Mouse (Mus musculus) intestine, embryonic 16.5 days (tissue): ENCODE data around the gene Olfr536. TPM values are rescaled to one million over a fixed set of nuclear protein-coding genes. Genes with fewer than 3 reads are reported as not detected.
"Not testable (repeated sequence)": the region's sequence is repeated elsewhere in the genome, so short reads cannot be mapped to it uniquely, and the experiment has no call there.

Experiments
- ATAC-seq: fragments of 200-750 bp; cut with Nextera tagmentation; 2 replicates; pipeline ENCODE4 v1.8.0; 2017; ENCODE audit warnings: moderate TSS enrichment, moderate library complexity
- H3K27ac ChIP-seq: fragments of 300-500 bp; sonication (generic); 2 replicates; pipeline ENCODE4 v1.5.1; 2014; ENCODE audit warnings: mild to moderate bottlenecking, low read length
- H3K27me3 ChIP-seq: fragments of 300-500 bp; sonication (generic); replicated peaks from 2 replicates; pipeline ENCODE4 v1.6.1; 2014; ENCODE audit warnings: low read length, control low read depth, mixed read lengths; ENCODE audit not compliant: control insufficient read depth, insufficient read depth
- H3K36me3 ChIP-seq: fragments of 300-500 bp; sonication (generic); 2 replicates; pipeline ENCODE4 v1.6.1; 2014; ENCODE audit warnings: low read length, control low read depth; ENCODE audit not compliant: control insufficient read depth, insufficient read depth
- H3K4me1 ChIP-seq: fragments of 300-500 bp; sonication (generic); 2 replicates; pipeline ENCODE4 v1.6.1; 2014; ENCODE audit warnings: low read length, control low read depth, mixed read lengths; ENCODE audit not compliant: control insufficient read depth, insufficient read depth
- H3K4me2 ChIP-seq: fragments of 300-500 bp; sonication (generic); 2 replicates; pipeline ENCODE4 v1.6.1; 2014; ENCODE audit warnings: low read depth, low read length, control low read depth
- H3K4me3 ChIP-seq: fragments of 300-500 bp; sonication (generic); 2 replicates; pipeline ENCODE4 v1.5.1; 2014; ENCODE audit warnings: mild to moderate bottlenecking, low read length
- H3K9ac ChIP-seq: fragments of 300-500 bp; sonication (generic); 2 replicates; pipeline ENCODE4 v1.6.1; 2014; ENCODE audit warnings: low read depth, low read length
- H3K9me3 ChIP-seq: fragments of 300-500 bp; sonication (generic); 2 replicates; pipeline ENCODE4 v1.6.1; 2016; ENCODE audit warnings: low read length, control low read depth; ENCODE audit not compliant: control insufficient read depth
- WGBS: fragments of 180-500 bp; shearing (Covaris S2); extraction: QIAGEN DNeasy Blood & Tissue Kit; methylation state at CpG from one replicate; pipeline ENCODE4 v1.1.7; 2014; 5-methylcytosine and 5-hydroxymethylcytosine counted together
- polyA plus RNA-seq: library from polyadenylated mRNA; unstranded; fragments of >200 nt; fragmentation: Nextera tagmentation; extraction: Ambion mirVana; gene quantifications from 2 replicates; pipeline ENCODE4 v1.2.1, GENCODE M21; 2015

The Olfr536 gene
- polyA plus RNA-seq = not detected in 2 replicates

DNA sequence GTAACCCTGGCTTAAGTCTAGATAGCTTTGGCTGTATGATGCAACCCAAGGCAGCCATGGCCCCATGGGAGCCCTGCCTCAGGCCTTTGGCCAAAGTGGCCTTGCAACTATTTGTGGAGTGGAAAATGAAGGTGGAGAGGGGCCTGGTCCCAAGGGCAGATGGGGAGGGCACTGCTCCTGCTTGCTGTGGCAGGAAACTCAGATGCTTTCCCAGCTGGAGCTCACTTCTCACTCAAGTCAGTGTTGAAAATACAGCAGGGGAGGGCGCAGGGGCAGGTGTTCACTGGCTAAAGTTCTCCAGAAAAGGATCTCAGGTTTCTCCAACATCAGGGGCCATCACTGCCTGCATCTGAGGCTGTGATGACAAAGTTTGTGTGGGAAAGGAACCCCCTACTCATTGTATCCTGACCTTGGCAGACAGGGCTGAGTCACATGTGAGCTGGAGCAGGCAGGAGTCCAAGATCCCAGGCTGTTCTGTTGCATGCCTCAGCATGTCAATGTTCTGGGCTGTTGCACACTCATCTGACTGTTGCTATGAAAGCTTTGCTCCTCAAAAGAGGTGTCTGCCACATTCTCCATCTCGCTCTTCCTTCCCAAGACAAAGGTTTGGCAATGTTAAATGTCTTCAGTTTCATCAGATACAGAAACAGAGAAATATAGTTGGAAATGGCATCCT is at the start of gene Olfr536:
Gene Olfr536 (minus strand): TSS at position 51 of the 676 bp plus-strand sequence.
- not testable (repeated sequence) for H3K4me3 ChIP-seq
- 70% methylated on average over 1 of the region's 2 CpGs for WGBS

DNA sequence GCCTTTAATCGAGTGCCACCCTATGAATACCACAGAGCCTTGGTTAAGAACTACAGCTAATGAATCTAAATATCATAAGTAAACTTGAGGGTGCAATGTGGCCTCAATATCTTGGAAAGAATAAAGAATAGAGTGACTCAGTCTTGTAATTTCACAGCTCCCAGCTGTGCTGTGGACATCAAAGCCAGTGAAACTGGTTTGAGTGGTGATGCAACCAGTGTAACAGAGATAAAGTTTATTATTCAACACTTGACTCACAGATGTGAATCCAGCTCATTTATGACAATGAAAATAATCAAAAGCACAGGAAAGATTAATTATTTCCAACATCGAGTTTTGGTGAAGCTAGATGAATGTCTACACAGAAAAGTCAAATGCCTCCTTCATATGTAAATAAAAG is 32.5 kb upstream of the Olfr536 start:
- Histone ChIP-seq H3K27me3 (no peaks in the 10 kb centered on the region), H3K4me1 (no peaks in the 10 kb centered on the region), H3K4me2 (no peak overlapping the region), H3K4me3 (no peak overlapping the region), H3K9ac (no peak overlapping the region), H3K9me3 (no peaks in the 10 kb centered on the region), H3K27ac (no peak overlapping the region), H3K36me3 (no peaks in the 10 kb centered on the region)
- 73% methylated on average over 2 of the region's 2 CpGs for WGBS
- ATAC-seq = no peak

More for the DNA sequence above, at the start of gene Olfr536:
- H3K4me1 ChIP-seq, H3K9ac ChIP-seq, H3K27ac ChIP-seq, H3K4me2 ChIP-seq, ATAC-seq, H3K9me3 ChIP-seq, H3K36me3 ChIP-seq, H3K27me3 ChIP-seq: not testable (repeated sequence)

DNA sequence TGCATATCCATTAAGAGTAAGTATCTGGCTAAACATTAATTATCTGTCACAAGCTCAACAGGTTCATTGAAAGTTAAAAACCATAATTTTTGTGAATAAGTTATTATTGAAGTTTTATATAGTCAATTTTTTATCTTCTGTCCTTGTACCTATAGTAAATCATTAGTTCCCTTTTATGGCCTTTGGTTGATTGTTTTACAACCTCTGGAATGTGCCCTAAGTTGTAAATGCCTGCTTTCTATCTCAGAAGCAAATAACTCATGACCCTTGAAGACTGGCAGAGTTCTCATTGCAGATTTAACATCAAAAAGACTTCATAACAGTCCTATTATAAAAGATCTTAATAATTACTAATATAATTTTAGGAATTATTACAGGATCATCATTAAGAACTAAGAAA is 12.5 kb downstream of the Olfr536 start:
- Histone ChIP-seq H3K9ac (no peak overlapping the region), H3K4me3 (no peak overlapping the region), H3K4me2 (no peak overlapping the region), H3K4me1 (0 out of 2 replicates have a peak, but pooled peaks cover 2% of the 10 kb centered on the region), H3K9me3 (no peaks in the 10 kb centered on the region), H3K36me3 (no peaks in the 10 kb centered on the region), H3K27ac (no peak overlapping the region), H3K27me3 (no peaks in the 10 kb centered on the region)
- ATAC-seq = peak; percentile 92

DNA sequence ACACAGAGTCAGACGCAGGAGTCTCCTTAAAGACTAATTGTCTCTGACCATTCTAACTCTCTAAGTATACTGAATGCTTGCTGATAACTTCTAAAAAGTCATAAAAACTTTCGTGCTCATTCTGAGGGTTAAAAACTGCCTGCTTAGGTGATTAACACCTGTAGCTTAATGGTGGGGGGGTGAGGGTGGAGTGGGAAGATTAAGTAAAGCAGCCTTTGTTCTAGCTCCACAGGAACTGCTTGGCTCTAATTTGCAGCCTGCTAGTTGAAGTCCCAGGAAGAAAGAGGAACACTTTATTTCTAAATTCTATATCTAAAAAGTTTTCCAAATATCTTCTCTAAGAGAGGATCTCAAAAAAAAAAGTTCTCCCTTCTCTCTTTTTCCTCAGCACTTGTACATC is 13.0 kb downstream of the Olfr536 start:
- WGBS = 13% methylated on average over 2 of the region's 2 CpGs
- peak; percentile 74 for ATAC-seq
- no peaks in the 10 kb centered on the region for H3K27me3 ChIP-seq

DNA sequence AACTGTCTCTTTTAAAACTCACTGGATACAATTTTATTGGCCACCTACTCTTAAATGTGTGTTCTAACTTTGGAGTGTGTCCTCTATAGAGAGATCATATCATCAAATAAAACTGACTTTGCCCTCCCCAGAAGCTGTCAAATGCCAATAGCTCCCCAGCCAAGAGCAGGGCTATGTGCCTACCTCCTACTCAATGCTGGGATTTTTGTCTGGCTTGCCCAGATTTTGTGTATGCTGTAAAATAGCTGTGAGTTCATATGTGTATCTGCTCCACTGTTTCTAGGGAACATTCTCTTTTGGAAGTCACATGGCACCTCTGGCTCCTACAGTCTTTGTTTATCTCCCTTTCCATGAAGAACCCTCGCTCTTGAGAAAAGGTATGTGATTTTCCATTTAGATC is 18.2 kb downstream of the Olfr536 start:
- Histone ChIP-seq H3K9me3 (no peaks in the 10 kb centered on the region), H3K27me3 (no peaks in the 10 kb centered on the region), H3K36me3 (no peaks in the 10 kb centered on the region), H3K4me1 (no peaks in the 10 kb centered on the region), H3K4me2 (no peak overlapping the region), H3K9ac (no peak overlapping the region), H3K27ac (no peak overlapping the region), H3K4me3 (no peak overlapping the region)
- ATAC-seq = no peak
- 82% methylated on average over 1 of the region's 1 CpGs for WGBS

More for the DNA sequence above, 13.0 kb downstream of the Olfr536 start:
- no peak overlapping the region for H3K4me2 ChIP-seq
- no peak overlapping the region for H3K4me3 ChIP-seq
- 0 out of 2 replicates have a peak, but pooled peaks cover 2% of the 10 kb centered on the region for H3K4me1 ChIP-seq
- no peak overlapping the region for H3K9ac ChIP-seq
- no peak overlapping the region for H3K27ac ChIP-seq
- H3K9me3 ChIP-seq = no peaks in the 10 kb centered on the region
- H3K36me3 ChIP-seq = no peaks in the 10 kb centered on the region

DNA sequence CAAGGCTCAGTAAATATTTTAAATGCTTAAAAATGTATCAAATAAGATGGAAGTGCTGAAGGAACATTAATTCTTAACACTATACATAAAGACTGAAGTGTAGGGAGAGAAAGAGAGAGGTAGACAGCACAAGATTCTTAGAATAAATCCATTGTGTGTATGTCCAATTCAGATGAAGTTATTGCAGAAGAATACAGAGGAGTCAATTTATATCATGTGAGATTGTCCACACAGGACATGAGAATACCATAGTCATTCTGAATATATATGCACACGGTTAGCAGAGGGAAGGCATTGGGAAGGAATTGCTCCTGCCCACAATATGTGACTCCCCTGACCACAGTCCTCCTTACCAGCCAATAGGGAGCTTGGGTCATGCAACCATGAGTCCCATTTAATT is 23.3 kb downstream of the Olfr536 start, which contains the start of gene Olfr535:
Gene Olfr535 (plus strand): TSS at position 301 of the 400 bp plus-strand sequence.
- Histone ChIP-seq H3K36me3 (no peaks in the 10 kb centered on the region), H3K27me3 (no peaks in the 10 kb centered on the region), H3K9me3 (no peaks in the 10 kb centered on the region), H3K27ac (no peak within 1 kb of the TSS), H3K9ac (no peak within 1 kb of the TSS), H3K4me1 (no peaks in the 10 kb centered on the region), H3K4me3 (no peak within 1 kb of the TSS), H3K4me2 (no peak within 1 kb of the TSS)
- no peak for ATAC-seq
- 77% methylated on average over 1 of the region's 1 CpGs for WGBS

DNA sequence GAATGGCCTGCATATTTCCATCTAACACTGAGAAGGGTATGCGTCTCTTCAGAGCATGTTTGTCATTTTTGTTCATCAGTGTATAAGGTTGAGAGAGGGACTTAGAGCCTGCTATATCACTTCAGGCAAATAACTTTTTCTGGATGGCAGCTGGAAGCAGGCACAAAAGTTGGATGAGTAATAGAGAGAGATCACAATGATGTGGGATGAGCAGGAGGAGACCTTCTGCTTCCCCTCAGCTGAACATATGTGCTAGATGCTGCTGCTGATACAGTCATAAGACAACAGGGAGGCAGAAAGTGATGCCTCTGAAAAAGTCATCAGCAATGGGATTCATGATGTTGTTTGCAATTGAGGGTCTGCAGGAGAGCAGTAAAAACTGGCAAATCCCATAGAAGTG is 28.5 kb downstream of the Olfr536 start:
- WGBS = 85% methylated on average over 1 of the region's 1 CpGs
- Histone ChIP-seq H3K27me3 (no peaks in the 10 kb centered on the region), H3K36me3 (no peaks in the 10 kb centered on the region), H3K9me3 (no peaks in the 10 kb centered on the region), H3K4me1 (no peaks in the 10 kb centered on the region), H3K9ac (no peak overlapping the region), H3K4me2 (no peak overlapping the region), H3K4me3 (no peak overlapping the region), H3K27ac (no peak overlapping the region)
- ATAC-seq = no peak

DNA sequence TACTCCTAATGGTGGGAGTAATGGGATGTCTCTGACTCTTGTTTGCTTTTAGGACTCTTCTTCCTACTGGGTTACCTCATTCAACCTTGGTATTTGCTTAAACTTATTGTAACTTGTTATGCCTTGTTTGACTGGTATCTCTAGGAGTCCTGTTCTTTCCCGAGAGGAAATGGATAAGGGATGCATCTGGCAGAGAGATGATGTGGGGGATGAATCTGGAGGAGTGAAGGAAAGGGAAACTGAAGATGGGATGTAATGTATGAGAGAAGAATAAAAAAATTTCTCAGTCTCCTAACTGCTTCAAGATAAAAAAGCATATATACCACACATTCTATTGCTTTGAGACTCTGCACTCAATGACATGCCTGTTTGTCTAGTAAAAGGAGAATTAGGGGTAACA is 29.3 kb downstream of the Olfr536 start:
- no peak for ATAC-seq
- Histone ChIP-seq H3K4me1 (no peaks in the 10 kb centered on the region), H3K9ac (no peak overlapping the region), H3K27me3 (no peaks in the 10 kb centered on the region), H3K4me3 (no peak overlapping the region), H3K4me2 (no peak overlapping the region), H3K27ac (no peak overlapping the region), H3K9me3 (no peaks in the 10 kb centered on the region), H3K36me3 (no peaks in the 10 kb centered on the region)
- WGBS = 80% methylated on average over 1 of the region's 1 CpGs

DNA sequence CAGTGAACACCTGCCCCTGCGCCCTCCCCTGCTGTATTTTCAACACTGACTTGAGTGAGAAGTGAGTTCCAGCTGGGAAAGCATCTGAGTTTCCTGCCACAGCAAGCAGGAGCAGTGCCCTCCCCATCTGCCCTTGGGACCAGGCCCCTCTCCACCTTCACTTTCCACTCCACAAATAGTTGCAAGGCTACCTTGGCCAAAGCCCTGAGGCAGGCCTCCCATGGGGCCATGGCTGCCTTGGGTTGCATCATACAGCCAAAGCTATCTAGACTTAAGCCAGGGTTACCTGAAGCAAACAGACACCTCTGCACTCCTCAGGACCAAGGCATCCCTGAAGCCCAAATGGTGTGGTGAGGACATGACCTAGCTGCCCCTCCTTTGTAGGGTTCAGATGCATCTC is 44.1 kb downstream of the Olfr536 start, which contains the start of gene Olfr533:
Gene Olfr533 (plus strand): TSS at position 301 of the 400 bp plus-strand sequence.
- not testable (repeated sequence) for H3K27me3 ChIP-seq, H3K9me3 ChIP-seq, H3K9ac ChIP-seq, H3K4me3 ChIP-seq, ATAC-seq, H3K4me1 ChIP-seq, H3K27ac ChIP-seq, H3K36me3 ChIP-seq, H3K4me2 ChIP-seq
- 100% methylated on average over 1 of the region's 1 CpGs for WGBS
